Mouse (Mus musculus) hindbrain, embryonic 10.5 days (tissue): ENCODE results near the gene Klk1b4. TPM values are rescaled to one million over a fixed set of nuclear protein-coding genes. Genes with fewer than 3 reads are reported as not detected.
"Not testable (repeated sequence)": the region's sequence is repeated elsewhere in the genome, so short reads cannot be mapped to it uniquely, and the experiment has no call there.

Experiments used
- DNase-seq: peaks from one replicate; pipeline ENCODE4 v3.0.0-alpha.2; 2017; ENCODE audit warnings: low spot score
- H3K27ac ChIP-seq: fragments of 300-500 bp; sonication (generic); 2 replicates; pipeline ENCODE4 v1.5.1; 2016; ENCODE audit warnings: mild to moderate bottlenecking, moderate library complexity
- H3K27me3 ChIP-seq: fragments of 300-500 bp; sonication (generic); 2 replicates; pipeline ENCODE4 v1.6.1; 2016; ENCODE audit warnings: mild to moderate bottlenecking; ENCODE audit not compliant: poor library complexity, insufficient read depth, severe bottlenecking
- H3K36me3 ChIP-seq: fragments of 300-500 bp; sonication (generic); 2 replicates; pipeline ENCODE4 v1.6.1; 2016; ENCODE audit warnings: mild to moderate bottlenecking, moderate library complexity
- H3K4me1 ChIP-seq: fragments of 300-500 bp; sonication (generic); replicated peaks from 2 replicates; pipeline ENCODE4 v1.6.1; 2016; ENCODE audit warnings: mild to moderate bottlenecking
- H3K4me3 ChIP-seq: fragments of 300-500 bp; sonication (generic); 2 replicates; pipeline ENCODE4 v1.5.1; 2016; ENCODE audit warnings: mild to moderate bottlenecking, moderate library complexity
- H3K9me3 ChIP-seq: fragments of 300-500 bp; sonication (generic); 2 replicates; pipeline ENCODE4 v1.6.1; 2016; ENCODE audit warnings: mild to moderate bottlenecking, moderate library complexity
- WGBS: fragments of 180-500 bp; shearing (Covaris S2); methylation state at CpG from one replicate; pipeline ENCODE4 v1.1.7; 2016; 5-methylcytosine and 5-hydroxymethylcytosine counted together
- polyA plus RNA-seq: library from polyadenylated mRNA; unstranded; fragments of >200 nt; fragmentation: Nextera tagmentation; extraction: Ambion mirVana; gene quantifications from 2 replicates; pipeline ENCODE4 v1.2.1, GENCODE M21; 2016

The Klk1b4 gene
- not detected in 2 replicates for polyA plus RNA-seq

DNA sequence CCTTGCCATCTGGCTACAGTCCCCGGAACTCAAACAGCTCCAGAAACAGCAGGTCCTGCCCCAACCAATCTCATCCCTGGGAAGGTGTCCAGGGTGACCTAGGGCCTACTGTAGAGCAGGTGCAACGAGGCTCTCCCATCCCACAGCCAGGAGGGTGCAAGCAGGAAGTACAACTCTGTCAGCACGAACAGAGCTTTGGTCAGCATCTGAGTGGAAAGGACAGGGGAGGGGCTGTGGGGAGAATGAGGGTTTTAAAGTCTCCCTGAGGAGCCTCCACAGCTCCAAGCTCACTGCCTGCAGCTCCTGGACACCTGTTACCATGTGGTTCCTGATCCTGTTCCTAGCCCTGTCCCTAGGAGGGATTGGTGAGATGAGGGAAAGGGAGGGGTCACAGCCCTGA is at the start of gene Klk1b4:
Gene Klk1b4 (plus strand): TSS at position 301 of the 400 bp plus-strand sequence.
- WGBS = 62% methylated on average over 3 of the region's 3 CpGs
- not testable (repeated sequence) for H3K9me3 ChIP-seq, H3K4me1 ChIP-seq

DNA sequence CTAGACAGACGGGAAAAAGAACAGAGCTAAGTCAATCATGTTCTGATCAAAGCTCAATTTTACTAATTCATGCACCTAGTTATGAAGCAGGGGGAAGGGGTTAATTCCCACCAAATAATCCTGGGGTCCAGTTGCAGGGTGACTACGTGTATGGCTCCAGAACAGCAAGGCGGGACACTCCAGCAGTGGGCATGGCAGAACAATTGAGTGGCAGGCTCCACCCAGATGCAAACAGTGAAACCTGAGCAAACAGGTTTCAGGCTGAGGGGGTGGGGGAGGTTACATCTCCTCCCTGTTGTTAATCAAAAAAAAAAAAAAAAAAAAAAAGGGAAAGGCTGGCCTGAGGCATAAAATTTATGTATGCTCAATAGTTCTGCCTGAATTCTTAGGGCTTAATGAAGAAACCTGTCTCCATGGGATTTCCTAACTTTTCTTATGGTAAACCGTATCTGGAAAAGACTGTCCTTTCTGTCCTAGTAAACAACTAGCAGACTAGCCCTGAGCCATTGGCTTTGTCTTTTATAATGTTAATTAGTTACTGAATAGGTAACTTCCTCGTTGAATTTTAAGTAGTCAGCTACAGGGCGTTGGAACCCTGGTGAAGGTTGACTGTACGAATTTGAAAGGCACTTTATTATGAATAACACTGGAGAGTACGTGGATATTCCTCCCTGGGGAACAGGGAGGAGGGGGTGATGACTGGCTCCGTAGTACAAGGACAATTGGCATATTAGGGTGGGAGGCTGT is 27.8 kb upstream of the Klk1b4 start:
- Histone ChIP-seq H3K27me3 (no peaks in the 10 kb centered on the region), H3K36me3 (no peaks in the 10 kb centered on the region)
- WGBS = 70% methylated on average over 9 of the region's 9 CpGs

More for the DNA sequence above, at the start of gene Klk1b4:
- not testable (repeated sequence) for H3K27me3 ChIP-seq, H3K27ac ChIP-seq, H3K4me3 ChIP-seq, DNase-seq, H3K36me3 ChIP-seq

DNA sequence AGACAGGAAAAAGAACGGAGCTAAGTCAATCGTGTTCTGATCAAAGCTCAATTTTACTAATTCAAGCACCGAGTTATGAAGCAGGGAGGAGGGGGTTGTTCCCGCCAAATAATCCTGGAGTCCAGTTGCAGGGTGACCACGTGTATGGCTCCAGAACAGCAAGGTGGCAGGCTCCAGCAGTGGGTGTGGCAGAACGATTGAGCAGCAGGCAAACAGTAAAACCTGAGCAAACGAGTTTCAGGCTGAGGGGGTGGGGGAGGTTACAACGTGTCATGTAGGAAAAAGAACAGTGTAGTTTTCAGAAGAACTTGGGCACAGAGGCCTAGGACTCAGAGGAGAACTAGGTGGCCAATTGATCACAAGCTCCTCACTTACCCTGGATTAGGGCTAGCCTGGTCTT is 20.7 kb upstream of the Klk1b4 start:
- WGBS = 78% methylated on average over 8 of the region's 8 CpGs
- not testable (repeated sequence) for H3K27ac ChIP-seq, H3K36me3 ChIP-seq, H3K27me3 ChIP-seq, DNase-seq, H3K4me1 ChIP-seq, H3K9me3 ChIP-seq, H3K4me3 ChIP-seq

More for the DNA sequence above, 27.8 kb upstream of the Klk1b4 start:
- H3K27ac ChIP-seq = no peak overlapping the region
- H3K4me1 ChIP-seq = no peaks in the 10 kb centered on the region
- no peak for DNase-seq
- no peaks in the 10 kb centered on the region for H3K9me3 ChIP-seq
- no peak overlapping the region for H3K4me3 ChIP-seq

DNA sequence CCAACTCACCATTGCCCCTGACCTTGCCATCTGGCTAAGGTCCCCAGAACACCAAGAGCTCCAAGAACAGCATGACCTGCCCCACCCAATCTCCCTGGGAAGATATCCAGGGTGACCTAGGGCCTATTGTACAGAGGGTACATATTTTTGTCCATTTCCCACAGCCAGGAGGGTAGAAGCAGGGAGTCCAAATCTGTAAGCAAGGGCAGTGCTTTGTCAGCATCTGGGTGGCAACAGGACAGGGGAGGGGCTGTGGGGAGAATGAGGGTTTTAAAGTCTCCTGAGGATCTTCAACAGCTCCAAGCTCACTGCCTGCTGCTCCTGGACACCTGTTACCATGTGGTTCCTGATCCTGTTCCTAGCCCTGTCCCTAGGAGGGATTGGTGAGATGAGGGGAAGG is 19.3 kb upstream of the Klk1b4 start, which contains the start of gene Klk1b24:
Gene Klk1b24 (plus strand): TSS at position 301 of the 400 bp plus-strand sequence.
- not testable (repeated sequence) for H3K4me1 ChIP-seq, H3K9me3 ChIP-seq

DNA sequence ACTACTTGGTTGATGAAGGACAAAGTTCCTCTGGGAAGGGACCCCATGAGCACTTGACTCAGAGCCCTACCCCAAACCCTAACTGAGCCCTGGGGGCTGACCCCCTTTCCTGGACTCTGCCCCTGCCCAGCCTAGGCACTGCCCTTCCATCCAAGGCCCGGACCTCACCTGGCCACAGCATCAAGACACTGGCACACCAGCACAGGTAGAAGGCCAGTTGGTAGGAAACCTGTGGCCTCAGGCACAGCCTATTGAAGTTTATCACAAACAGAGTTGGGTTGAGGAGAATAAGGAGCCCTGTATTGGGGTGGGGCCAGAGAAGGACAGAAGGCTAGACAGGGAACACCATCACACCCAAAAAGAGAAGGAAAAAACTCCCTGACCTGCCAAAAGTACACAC is 13.8 kb upstream of the Klk1b4 start:
- not testable (repeated sequence) for H3K27me3 ChIP-seq, H3K27ac ChIP-seq, H3K4me3 ChIP-seq, DNase-seq, H3K9me3 ChIP-seq, H3K4me1 ChIP-seq, H3K36me3 ChIP-seq
- WGBS = 85% methylated on average over 1 of the region's 1 CpGs

More for the DNA sequence above, 19.3 kb upstream of the Klk1b4 start, which contains the start of gene Klk1b24:
- not testable (repeated sequence) for H3K36me3 ChIP-seq, H3K27ac ChIP-seq, H3K4me3 ChIP-seq, DNase-seq, H3K27me3 ChIP-seq

DNA sequence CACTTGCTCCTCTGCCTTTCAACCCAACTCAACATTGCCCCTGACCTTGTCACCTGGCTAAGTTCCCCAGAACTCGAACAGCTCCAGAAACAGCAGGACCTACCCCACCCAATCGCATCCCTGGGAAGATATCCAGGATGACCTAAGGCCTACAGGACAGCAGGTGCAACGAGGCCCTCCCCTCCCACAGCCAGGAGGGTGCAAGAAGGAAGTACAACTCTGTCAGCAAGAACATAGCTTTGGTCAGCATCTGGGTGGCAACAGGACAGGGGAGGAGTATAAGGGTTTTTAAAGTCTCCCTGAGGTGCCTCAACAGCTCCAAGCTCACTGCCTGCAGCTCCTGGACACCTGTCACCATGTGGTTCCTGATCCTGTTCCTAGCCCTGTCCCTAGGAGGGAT is 9.3 kb upstream of the Klk1b4 start, which contains the start of gene Klk1b3:
Gene Klk1b3 (plus strand): TSS at position 301 of the 400 bp plus-strand sequence.
- H3K4me1 ChIP-seq = no peaks in the 10 kb centered on the region
- H3K9me3 ChIP-seq = no peaks in the 10 kb centered on the region
- WGBS = 66% methylated on average over 3 of the region's 3 CpGs
- DNase-seq = no peak
- no peak within 1 kb of the TSS for H3K27ac ChIP-seq
- H3K27me3 ChIP-seq = no peaks in the 10 kb centered on the region
- H3K4me3 ChIP-seq = no peak within 1 kb of the TSS
- H3K36me3 ChIP-seq = no peaks in the 10 kb centered on the region

DNA sequence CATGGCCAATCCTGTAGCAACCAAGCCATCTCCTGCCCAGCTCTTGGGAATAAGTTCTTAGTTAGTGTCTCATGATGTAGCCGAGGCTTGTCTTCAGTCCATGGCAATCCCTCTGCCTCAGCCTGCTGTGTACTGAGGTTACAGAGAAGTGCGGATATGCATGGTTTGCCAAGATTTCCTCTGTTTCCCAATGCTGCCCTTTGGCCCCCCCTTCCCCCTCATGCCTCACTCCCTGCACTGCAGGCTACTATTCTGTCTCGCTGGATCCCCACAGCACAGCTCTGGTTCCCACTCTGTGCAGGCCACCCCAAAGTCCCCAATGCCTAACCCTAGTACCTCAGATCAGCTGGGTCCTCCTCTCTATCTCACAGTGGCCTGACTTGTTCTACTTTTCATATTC is 1.1 kb downstream of the Klk1b4 start:
- Histone ChIP-seq H3K27me3 (no peaks in the 10 kb centered on the region), H3K36me3 (no peaks in the 10 kb centered on the region), H3K27ac (no peak overlapping the region), H3K9me3 (no peaks in the 10 kb centered on the region), H3K4me3 (no peak overlapping the region), H3K4me1 (no peaks in the 10 kb centered on the region)
- no peak for DNase-seq
- 82% methylated on average over 3 of the region's 3 CpGs for WGBS

DNA sequence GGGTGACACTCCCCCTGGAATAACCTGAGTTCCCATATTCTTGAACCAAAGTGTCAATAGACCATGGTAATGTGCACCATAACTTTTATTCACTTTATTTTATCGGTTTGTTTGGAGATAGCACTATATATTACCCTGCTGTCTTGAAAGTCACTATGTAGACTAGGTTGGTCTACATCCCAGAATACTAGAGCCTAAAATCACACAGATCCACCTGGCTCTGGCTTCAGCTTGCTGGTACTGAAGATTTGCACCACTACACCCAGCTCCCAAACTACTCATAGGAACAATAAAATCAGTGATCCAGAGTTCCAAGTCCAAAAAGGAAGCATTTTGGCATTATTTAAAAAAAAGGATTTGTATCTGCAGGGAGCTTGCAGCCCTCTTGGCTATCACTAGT is 8.4 kb downstream of the Klk1b4 start, which contains the start of gene Klk1b5:
Gene Klk1b5 (plus strand): TSS at position 301 of the 400 bp plus-strand sequence.
- H3K27ac ChIP-seq = no peak within 1 kb of the TSS
- 86% methylated on average over 1 of the region's 1 CpGs for WGBS
- no peaks in the 10 kb centered on the region for H3K27me3 ChIP-seq
- no peak within 1 kb of the TSS for H3K4me3 ChIP-seq
- no peaks in the 10 kb centered on the region for H3K4me1 ChIP-seq
- H3K36me3 ChIP-seq = no peaks in the 10 kb centered on the region
- no peaks in the 10 kb centered on the region for H3K9me3 ChIP-seq
- DNase-seq = no peak

DNA sequence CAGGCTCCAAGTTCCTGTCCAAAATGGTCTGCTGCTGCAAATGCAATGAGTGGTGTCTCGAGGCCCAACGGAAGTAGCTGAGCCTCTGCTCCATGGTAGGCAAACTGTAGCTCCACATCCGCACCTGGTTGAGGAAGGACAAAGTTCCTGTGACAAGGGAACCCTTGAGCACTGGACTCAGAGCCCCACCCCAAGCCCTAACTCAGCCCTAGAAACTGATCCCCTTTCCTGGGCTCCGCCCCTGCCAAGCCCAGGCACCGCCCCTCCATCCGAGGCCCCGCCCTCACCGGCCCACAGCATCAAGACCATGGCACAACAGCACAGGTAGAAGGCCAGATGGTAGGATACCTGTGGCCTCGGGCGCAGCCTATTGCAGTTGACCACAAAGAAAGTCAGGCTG is 14.4 kb downstream of the Klk1b4 start:
- not testable (repeated sequence) for H3K4me1 ChIP-seq, DNase-seq, H3K9me3 ChIP-seq, H3K27me3 ChIP-seq, H3K36me3 ChIP-seq, H3K27ac ChIP-seq, H3K4me3 ChIP-seq
- 74% methylated on average over 10 of the region's 10 CpGs for WGBS

DNA sequence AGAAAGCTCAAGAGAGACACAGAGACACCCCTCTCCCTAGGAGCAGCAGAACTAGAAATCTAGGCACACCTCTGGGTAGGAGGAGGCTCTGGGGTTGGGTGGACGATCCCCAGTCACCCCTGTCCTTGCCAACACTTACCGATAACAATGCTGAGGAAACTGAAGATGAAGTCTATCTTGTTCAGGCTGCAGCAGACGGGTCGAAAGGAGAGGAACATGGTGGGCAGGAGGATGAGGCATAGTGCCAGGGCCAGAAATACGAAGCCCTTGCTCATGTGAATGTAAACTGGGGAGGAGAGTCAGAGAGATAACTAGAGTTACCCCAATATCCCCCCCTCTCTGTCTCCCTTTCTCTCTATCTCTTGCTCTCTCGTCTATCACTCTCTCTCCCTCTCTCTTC is 15.1 kb downstream of the Klk1b4 start:
- H3K36me3 ChIP-seq, H3K27me3 ChIP-seq, DNase-seq, H3K4me1 ChIP-seq, H3K4me3 ChIP-seq, H3K27ac ChIP-seq, H3K9me3 ChIP-seq: not testable (repeated sequence)
- WGBS = 86% methylated on average over 6 of the region's 6 CpGs

DNA sequence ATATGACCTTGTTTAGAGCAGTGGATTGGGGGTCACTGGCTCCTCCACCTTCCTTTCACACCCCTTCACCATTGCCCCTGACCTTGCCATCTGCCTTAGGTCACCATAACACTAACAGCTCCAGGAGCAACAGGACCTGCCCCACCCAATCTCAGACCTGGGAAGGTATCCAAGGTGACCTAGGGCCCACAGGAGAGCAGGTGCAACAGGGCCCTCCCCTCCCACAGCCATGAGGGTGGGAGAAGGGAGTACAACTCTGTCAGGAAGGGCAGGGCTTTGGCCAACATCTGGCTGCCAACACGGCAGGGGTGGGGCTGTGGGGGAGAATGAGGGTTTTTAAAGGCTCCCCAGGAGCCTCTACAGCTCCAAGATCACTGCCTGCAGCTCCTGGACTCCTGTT is 17.8 kb downstream of the Klk1b4 start, which contains the start of gene Klk1:
Gene Klk1 (plus strand): TSS at position 285 of the 400 bp plus-strand sequence.
- WGBS = 37% methylated on average over 1 of the region's 1 CpGs
- H3K27ac ChIP-seq = no peak within 1 kb of the TSS

DNA sequence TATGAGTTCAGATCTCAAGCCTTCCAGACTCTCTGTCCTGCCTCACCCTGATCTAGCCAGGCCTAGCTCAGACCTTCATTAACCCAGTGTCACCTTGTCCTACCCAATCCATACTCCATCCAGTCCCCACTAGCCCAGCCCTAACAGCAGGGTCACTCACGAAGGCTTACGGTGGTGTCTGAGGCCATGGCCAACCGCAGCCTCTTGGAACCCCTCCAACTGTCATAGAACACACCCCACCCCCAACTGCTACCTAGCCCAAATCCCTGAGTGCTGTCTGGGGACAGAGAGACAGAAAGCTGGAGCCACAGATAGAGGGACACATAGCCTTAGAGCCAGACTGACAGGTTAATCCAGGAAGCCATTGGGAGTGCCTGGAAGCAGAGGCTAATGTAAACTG is 28.7 kb downstream of the Klk1b4 start, which contains the start of gene Gm36864:
Gene Gm36864 (plus strand): TSS at position 269 of the 400 bp plus-strand sequence.
- Histone ChIP-seq H3K4me3 (no peak within 1 kb of the TSS), H3K9me3 (0 out of 2 replicates have a peak, but pooled peaks cover 4% of the 10 kb centered on the region), H3K4me1 (no peaks in the 10 kb centered on the region), H3K27ac (no peak within 1 kb of the TSS), H3K36me3 (no peaks in the 10 kb centered on the region), H3K27me3 (no peaks in the 10 kb centered on the region)
- WGBS = 84% methylated on average over 3 of the region's 3 CpGs
- no peak for DNase-seq

More for the DNA sequence above, 17.8 kb downstream of the Klk1b4 start, which contains the start of gene Klk1:
- H3K36me3 ChIP-seq = no peaks in the 10 kb centered on the region
- H3K27me3 ChIP-seq = no peaks in the 10 kb centered on the region
- no peak within 1 kb of the TSS for H3K4me3 ChIP-seq
- no peaks in the 10 kb centered on the region for H3K4me1 ChIP-seq
- DNase-seq = no peak
- no peaks in the 10 kb centered on the region for H3K9me3 ChIP-seq

DNA sequence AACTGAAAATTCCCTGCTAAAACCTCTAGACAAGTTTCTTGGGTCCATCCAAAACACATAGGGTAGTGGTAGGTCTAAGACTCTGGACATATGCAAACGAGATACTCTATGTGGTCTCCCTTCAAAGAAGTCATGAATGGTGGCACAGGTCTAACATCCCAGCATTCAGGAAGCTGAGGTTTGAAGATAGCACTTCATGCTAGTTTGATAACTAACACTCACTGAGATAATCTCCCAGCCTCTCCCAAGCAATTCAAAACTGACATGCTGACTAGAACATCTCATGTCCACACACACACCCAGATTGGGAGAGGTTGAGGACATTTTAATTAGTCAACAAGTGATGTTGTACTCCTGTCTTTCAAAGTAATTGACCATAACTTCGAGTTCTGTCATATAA is 32.7 kb downstream of the Klk1b4 start:
- H3K36me3 ChIP-seq = no peaks in the 10 kb centered on the region
- no peak overlapping the region for H3K27ac ChIP-seq
- H3K27me3 ChIP-seq = no peaks in the 10 kb centered on the region
- 0 out of 2 replicates have a peak, but pooled peaks cover 5% of the 10 kb centered on the region for H3K9me3 ChIP-seq
- WGBS = 57% methylated on average over 2 of the region's 2 CpGs
- H3K4me3 ChIP-seq = no peak overlapping the region
- H3K4me1 ChIP-seq = no peaks in the 10 kb centered on the region
- DNase-seq = no peak
